Mouse (Mus musculus) forelimb bud, embryonic 11.5 days (tissue): ENCODE data around the gene Ccdc110.

Experiments used
- DNase-seq: peaks from one replicate; pipeline ENCODE4 v3.0.0-alpha.2; 2012; ENCODE audit warnings: low read depth, low spot score

Gene Ccdc110

GRCm38 (mm10) chr8:45934582-45935014 lies at the start of gene Ccdc110:
Gene Ccdc110 (plus strand): TSS chr8:45934619.
- peak; percentile 95 for DNase-seq

- peak; percentile 74 for DNase-seq
These were observed 49.2 kb upstream of the Ccdc110 start, which contains the start of gene Pdlim3 for GRCm38 (mm10) chr8:45885202-45885685. Gene Pdlim3 (plus strand): TSS chr8:45885461.

- DNase-seq, result no peak
These were observed 48.6 kb upstream of the Ccdc110 start for GRCm38 (mm10) chr8:45885775-45886174.

GRCm38 (mm10) chr8:45889737-45890136 lies 44.7 kb upstream of the Ccdc110 start:
- no peak for DNase-seq

GRCm38 (mm10) chr8:45896590-45896989 lies 37.8 kb upstream of the Ccdc110 start:
- no peak for DNase-seq

GRCm38 (mm10) chr8:45899783-45900182 lies 34.6 kb upstream of the Ccdc110 start:
- DNase-seq, result no peak

- no peak for DNase-seq
These were observed 32.8 kb upstream of the Ccdc110 start for GRCm38 (mm10) chr8:45901626-45902025.

- DNase-seq, result no peak
These were observed 30.8 kb upstream of the Ccdc110 start for GRCm38 (mm10) chr8:45903659-45904058.

- no peak for DNase-seq
These were observed 28.7 kb upstream of the Ccdc110 start for GRCm38 (mm10) chr8:45905591-45906250.

GRCm38 (mm10) chr8:45906251-45906619 lies 28.2 kb upstream of the Ccdc110 start:
- DNase-seq, result no peak

GRCm38 (mm10) chr8:45913707-45914106 lies 20.7 kb upstream of the Ccdc110 start:
- no peak for DNase-seq

- DNase-seq, result no peak
These were observed 17.9 kb upstream of the Ccdc110 start for GRCm38 (mm10) chr8:45916496-45916895.

GRCm38 (mm10) chr8:45917040-45917679 lies 17.3 kb upstream of the Ccdc110 start:
- DNase-seq, result no peak

GRCm38 (mm10) chr8:45918891-45919290 lies 15.5 kb upstream of the Ccdc110 start:
- no peak for DNase-seq

GRCm38 (mm10) chr8:45920392-45920791 lies 14.0 kb upstream of the Ccdc110 start:
- no peak for DNase-seq

- no peak for DNase-seq
These were observed 12.3 kb upstream of the Ccdc110 start for GRCm38 (mm10) chr8:45922116-45922515.

GRCm38 (mm10) chr8:45936986-45937385 lies 2.6 kb downstream of the Ccdc110 start:
- DNase-seq, result no peak

GRCm38 (mm10) chr8:45946283-45946682 lies 11.9 kb downstream of the Ccdc110 start:
- DNase-seq, result no peak

- DNase-seq, result no peak
These were observed 16.2 kb downstream of the Ccdc110 start for GRCm38 (mm10) chr8:45950622-45951021.

- DNase-seq, result no peak
These were observed 36.5 kb downstream of the Ccdc110 start for GRCm38 (mm10) chr8:45970894-45971293.

GRCm38 (mm10) chr8:45973988-45974505 lies 39.6 kb downstream of the Ccdc110 start:
- no peak for DNase-seq

- peak; percentile 99 for DNase-seq
These were observed 40.9 kb downstream of the Ccdc110 start, which contains the start of the genes 1700029J07Rik and Ufsp2 for GRCm38 (mm10) chr8:45975126-45975836. Gene 1700029J07Rik (minus strand): TSS chr8:45975252. Gene Ufsp2 (plus strand): TSS chr8:45975528.
